Mouse (Mus musculus): ENCODE results near the gene Rpl23. TPM values are rescaled to one million over a fixed set of nuclear protein-coding genes. Genes with fewer than 3 reads are reported as not detected.

The Rpl23 gene
- total RNA-seq (2022): 100 to 1,000 TPM; 304 to 481 (median 389) TPM

DNA sequence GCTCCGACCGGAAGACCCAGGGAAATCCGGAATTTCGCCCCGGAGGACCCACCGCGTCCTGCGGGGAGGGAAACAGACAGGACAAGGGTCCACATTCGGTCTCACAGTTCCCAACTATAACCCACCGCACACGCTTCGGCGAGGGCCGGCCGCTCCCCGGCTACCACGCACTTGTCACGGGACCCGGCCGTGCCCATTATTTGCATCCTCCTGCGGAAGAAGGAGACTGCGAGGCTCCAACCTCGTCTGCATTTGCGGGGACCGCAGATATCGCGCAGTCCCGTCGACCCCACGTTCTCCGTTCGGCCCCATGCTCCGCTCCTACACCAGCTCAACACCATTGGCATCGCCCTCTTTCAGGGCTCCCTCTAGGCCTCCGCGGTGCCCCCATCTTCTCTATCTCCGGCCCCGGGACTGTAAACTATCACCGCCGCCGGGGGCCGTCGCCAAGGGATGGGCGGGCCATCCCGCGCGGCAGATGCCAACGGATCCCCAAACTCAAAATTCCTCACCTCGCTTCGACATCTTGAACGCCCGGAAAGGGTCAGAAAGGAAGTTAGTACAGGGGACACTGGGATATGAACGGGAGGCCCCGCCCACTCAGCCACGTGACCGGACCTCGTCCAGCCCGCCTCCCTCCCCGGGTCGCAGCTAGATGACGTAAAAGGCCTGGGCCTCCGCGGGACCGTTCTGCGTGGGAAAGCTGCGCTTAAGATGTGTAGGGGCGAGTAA, at the start of gene Rpl23:
TSS of gene Rpl23 (minus strand) at position 606 of the 732 bp plus-strand sequence.
- DNase-seq (ENCODE audit: low spot score in 2 of 2): peak; percentile 97 to 99

- no peak for DNase-seq (ENCODE audit: low spot score in 2 of 2)
Observed at GRCm38 (mm10) chr11:97832001-97832400, 49.8 kb upstream of the Rpl23 start.

DNA sequence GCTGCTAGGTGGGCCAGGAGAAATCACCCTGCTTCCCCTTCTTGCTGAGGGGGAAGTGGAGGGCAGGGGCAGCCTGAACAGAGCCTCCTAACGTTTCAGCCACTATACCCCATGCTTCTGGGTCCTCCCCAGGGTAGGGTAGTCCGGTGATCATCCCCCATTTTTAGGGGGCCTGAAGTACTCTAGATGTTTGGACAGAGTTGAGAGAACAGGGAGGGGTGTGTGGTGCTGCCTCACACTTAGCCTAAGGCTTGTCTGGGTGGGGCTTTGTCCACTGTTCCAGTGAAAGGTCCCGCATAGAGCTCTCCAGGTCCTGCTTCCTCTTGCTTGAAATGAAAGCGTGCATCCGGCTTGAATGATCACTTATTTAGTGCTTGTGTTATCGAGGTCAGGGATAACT, 48.3 kb upstream of the Rpl23 start:
- DNase-seq (ENCODE audit: low spot score in 2 of 2): no peak

GRCm38 (mm10) chr11:97829913-97830476, 47.8 kb upstream of the Rpl23 start:
- DNase-seq (ENCODE audit: low spot score in 2 of 2): no peak

- no peak for DNase-seq (ENCODE audit: low spot score in 2 of 2)
Observed at GRCm38 (mm10) chr11:97829365-97829764, 47.1 kb upstream of the Rpl23 start.

- no peak for DNase-seq (ENCODE audit: low spot score in 2 of 2)
Observed at GRCm38 (mm10) chr11:97827654-97828053, 45.4 kb upstream of the Rpl23 start.

- DNase-seq (ENCODE audit: low spot score in 2 of 2): no peak
Observed at GRCm38 (mm10) chr11:97826414-97826813, 44.2 kb upstream of the Rpl23 start.

DNA sequence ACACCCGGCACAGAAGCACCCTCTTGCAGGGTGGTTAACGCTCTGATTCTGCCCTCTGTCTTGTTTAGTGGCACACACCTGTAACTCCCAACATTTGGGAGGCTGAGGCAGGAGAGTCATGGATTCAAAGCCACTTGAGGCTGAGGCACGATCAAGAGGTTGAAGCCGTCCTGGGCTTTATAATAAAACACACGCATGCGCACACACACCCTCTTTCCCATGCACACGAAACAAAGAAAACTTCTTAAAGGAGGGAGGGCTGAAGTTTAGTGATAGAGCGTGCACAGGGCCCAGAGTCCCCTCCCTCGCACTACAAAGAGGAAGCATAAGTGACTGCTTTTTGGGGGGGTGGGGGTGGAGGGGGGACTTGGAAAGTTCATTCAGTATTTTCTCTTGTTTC, 43.7 kb upstream of the Rpl23 start:
- no peak for DNase-seq (ENCODE audit: low spot score in 2 of 2)

DNA sequence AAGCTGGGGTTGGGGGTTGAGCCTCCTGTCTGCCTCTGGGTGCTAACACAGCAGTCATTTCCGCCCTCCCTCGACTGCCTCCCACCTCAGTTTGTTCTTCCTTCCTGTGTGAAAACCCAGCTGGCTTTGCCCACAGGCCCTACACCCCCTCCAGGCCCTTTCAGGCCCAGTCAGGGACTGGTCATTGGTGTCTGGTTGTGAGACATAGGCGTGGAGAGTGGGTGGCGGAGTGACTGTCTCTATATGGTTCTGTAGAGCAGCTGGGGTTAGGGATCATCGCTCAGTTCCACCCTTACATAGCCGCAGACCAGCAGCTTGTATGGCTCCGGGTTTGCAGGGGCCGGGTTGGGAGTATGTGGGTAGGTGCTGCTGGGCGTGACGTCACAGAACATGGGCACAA, 43.1 kb upstream of the Rpl23 start:
- no peak for DNase-seq (ENCODE audit: low spot score in 2 of 2)

DNA sequence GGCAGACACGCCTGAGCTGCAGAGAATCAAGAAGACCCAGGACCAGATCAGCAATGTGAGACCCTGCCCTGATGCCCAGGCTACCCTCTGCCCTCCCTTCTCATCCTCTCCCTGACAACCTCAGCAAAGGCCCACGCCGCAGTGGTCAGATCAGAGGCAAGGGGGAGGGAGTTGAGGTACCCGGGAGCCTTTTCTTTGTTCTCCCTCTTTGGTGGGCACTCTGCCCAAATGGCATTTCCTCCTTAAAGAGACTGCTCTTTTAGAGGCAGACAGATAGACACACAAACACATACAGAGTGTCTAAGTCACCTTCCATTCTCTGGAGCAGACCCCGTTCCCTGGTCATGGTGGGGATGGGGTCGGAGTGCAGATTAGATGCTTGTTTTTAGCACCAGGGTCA, 42.7 kb upstream of the Rpl23 start:
- no peak for DNase-seq (ENCODE audit: low spot score in 2 of 2)

DNA sequence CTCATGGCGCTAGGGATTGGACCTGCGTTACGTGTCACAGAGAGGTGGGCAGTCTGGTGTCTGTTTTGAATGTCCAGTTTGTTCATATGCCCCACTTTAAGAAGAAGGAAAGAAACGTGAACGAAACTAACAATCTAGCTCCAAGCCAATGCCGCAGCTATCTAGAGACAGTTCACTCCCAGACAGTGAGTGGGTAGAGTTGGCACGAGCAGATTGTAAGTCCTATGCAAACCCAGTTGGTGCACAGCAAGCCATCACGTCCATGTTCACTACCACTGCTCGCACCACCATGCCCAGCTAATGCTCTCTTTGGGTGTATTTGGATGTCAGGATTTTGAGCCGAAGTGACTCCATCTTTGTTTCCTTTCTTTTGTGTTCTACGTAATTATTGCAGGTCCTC, 41.9 kb upstream of the Rpl23 start:
- no peak for DNase-seq (ENCODE audit: low spot score in 2 of 2)

GRCm38 (mm10) chr11:97822840-97823603, 40.8 kb upstream of the Rpl23 start:
- DNase-seq (ENCODE audit: low spot score in 2 of 2): no peak

DNA sequence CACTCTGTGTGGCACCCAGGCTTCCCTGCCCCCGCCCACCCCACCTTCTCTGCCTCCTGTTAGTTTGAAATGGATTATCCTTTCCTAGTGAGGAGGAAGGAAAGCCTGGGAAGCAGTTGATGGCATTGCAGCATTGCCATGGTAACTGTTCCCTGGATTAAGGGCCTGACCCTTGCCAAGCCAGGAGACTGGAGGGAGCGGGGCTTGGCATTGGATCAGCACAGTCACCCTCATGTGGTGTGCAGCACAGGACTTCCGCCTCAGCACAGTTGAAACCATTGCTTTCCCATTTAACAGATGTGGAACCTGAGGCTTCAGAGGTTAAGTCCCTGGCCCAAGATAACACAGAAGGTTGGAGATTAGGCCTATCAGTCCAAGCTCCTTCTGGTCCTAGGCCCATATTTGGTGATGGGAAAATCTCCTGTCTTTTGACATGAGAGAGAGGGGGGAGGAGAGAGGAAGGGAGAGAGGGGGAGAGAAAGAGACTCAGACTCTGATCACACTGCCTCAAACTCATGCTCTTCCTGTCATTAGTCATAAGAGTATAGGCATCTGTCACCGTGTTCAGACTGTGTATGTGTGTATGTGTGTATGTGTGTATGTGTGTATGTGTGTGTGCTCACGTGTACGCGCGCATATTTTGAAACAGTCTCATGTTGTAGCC, 39.3 kb upstream of the Rpl23 start:
- no peak for DNase-seq (ENCODE audit: low spot score in 2 of 2)

- DNase-seq (ENCODE audit: low spot score in 2 of 2): no peak
Observed at GRCm38 (mm10) chr11:97820840-97821239, 38.6 kb upstream of the Rpl23 start.

DNA sequence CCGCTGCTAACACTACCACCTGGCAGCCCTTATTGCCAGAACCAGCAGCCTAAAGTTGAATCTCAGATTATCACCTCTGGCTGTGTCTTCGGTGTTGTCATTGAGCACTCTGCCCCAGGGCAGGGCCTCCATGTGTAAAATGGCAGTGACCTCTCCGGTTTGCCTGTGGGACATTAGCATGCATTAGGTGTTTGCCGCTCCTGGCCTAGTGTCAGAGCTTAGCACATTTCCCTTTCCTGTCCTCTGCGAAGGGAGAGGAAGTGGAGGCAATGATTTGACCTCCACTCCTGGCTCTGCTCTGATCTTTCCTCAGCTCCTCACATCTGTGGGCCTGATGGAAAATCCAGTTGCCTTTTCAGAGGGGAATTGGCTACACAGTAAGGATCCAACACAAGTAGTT, 37.7 kb upstream of the Rpl23 start:
- DNase-seq (ENCODE audit: low spot score in 2 of 2): no peak

GRCm38 (mm10) chr11:97819102-97819501, 36.9 kb upstream of the Rpl23 start:
- no peak for DNase-seq (ENCODE audit: low spot score in 2 of 2)

DNA sequence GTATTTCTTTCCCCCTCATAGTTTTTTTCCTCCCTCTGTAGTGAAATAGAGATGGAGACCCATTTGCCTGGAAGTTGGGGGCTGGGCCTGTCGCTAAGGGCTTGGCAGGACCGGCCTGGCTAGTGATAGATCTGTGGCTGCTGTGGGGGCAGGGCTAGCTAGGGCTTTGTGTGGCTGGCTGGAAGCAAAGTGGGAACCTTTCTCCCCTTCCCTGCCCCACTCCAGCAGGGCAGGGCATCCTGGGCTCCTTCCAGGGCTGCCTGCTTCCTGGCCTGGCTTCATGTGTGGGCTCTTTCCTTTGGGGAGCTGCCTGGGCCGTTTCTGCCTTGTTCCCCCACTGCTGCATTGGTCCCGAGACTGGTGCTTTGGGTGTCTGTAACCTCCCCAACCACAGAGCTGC, 36.3 kb upstream of the Rpl23 start:
- no peak for DNase-seq (ENCODE audit: low spot score in 2 of 2)

DNA sequence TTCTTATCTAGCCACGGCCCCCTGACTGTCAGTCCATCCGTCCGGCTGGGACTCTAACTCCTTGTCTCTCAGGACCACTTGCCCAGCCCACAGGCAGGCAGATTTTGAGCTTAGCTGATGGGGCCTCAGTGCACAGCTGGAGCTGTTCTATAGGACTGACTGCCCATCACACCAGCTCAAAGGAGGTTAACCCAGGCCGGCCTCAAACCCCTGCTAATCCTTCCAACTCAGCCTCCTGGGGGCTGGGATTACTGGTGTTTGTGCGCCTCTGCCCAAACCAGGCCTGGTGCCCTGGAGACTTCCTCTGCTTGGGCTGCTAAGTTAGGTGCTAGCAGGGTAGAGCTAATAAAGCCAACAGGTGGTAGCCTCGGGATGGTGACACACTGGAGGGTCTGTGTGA, 35.8 kb upstream of the Rpl23 start:
- no peak for DNase-seq (ENCODE audit: low spot score in 2 of 2)

- DNase-seq (ENCODE audit: low spot score in 2 of 2): no peak
Observed at GRCm38 (mm10) chr11:97817379-97817778, 35.1 kb upstream of the Rpl23 start.

GRCm38 (mm10) chr11:97816916-97817315, 34.7 kb upstream of the Rpl23 start:
- DNase-seq (ENCODE audit: low spot score in 2 of 2): no peak

GRCm38 (mm10) chr11:97816176-97816575, 33.9 kb upstream of the Rpl23 start:
- no peak for DNase-seq (ENCODE audit: low spot score in 2 of 2)

DNA sequence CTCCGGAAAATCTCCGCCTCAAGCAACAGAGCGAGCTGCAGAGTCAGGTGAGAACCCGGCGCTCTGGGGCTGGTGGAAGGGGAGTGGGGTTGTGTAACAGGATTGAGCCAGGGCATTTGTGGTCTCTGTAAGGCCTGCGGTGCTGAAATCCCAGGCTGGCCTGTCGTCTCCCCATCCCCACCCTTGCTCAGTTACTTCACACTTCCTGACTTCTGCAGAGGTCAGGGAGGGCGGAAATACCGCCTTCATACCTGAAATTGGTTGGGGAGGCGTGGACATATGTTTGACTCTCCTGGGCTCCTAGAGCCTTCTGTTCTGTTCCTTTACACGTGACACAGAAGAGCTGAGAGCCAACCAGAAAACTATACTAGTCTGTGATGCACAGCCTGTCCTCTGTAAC, 33.5 kb upstream of the Rpl23 start:
- no peak for DNase-seq (ENCODE audit: low spot score in 2 of 2)

Measured in layer of hippocampus, adult 8-10 months (tissue).